18 mouse cellular contexts compared by ENCODE assay signal in genomic region chr1:146807765-146808164, GRCm38 (mm10).
"Had no signal": no experiment of that assay in that cellular context is flagged by ENCODE, and none has a peak within 500 bp of the region (broad histone marks: within the 10 kb centered on the region; RNA-seq: fewer than 3 reads in every experiment).

No protein-coding gene starts in this region.

- H3K4me2 ChIP-seq: limb, embryonic 13.5 days; liver, embryonic 11.5 days; liver, embryonic 15.5 days; neural tube, embryonic 13.5 days; stomach, embryonic 15.5 days had no signal

- H3K9ac ChIP-seq: limb, embryonic 13.5 days; liver, embryonic 15.5 days; neural tube, embryonic 13.5 days; stomach, embryonic 15.5 days had no signal

- H3K27ac ChIP-seq: layer of hippocampus, adult 2 months; limb, embryonic 13.5 days; liver, embryonic 15.5 days; midbrain, embryonic 10.5 days; neural tube, embryonic 13.5 days; stomach, embryonic 15.5 days had no signal

- H3K27me3 ChIP-seq: limb, embryonic 13.5 days; liver, embryonic 15.5 days; neural tube, embryonic 13.5 days; stomach, embryonic 15.5 days had no signal

- H3K9me3 ChIP-seq: limb, embryonic 13.5 days; liver, embryonic 15.5 days; midbrain, embryonic 10.5 days; neural tube, embryonic 13.5 days; stomach, embryonic 15.5 days had no signal

- ATAC-seq: lung, postnatal 0 days had no signal

- H3K4me3 ChIP-seq: layer of hippocampus, adult 2 months; limb, embryonic 13.5 days; liver, embryonic 15.5 days; midbrain, embryonic 10.5 days; neural tube, embryonic 13.5 days; stomach, embryonic 15.5 days had no signal

- H3K36me3 ChIP-seq: limb, embryonic 13.5 days; liver, embryonic 15.5 days; midbrain, embryonic 10.5 days; neural tube, embryonic 13.5 days; stomach, embryonic 15.5 days had no signal

- DNase-seq: kidney, adult 9 months; kidney, postnatal 10 days; kidney, postnatal 4 days; left cerebral cortex, postnatal 4 days; lung, adult 2 months; lung, postnatal 36 days; midbrain, embryonic 14.5 days; right cerebral cortex, adult 18-20 months; right cerebral cortex, postnatal 25 days; thymus, postnatal 36 days had no signal

- H3K4me1 ChIP-seq: limb, embryonic 13.5 days; liver, embryonic 15.5 days; midbrain, embryonic 10.5 days; neural tube, embryonic 13.5 days; stomach, embryonic 15.5 days had no signal
